Mouse (Mus musculus) embryonic facial prominence, embryonic 12.5 days (tissue): Measurements from ENCODE around the gene Lrrc46. TPM values are rescaled to one million over a fixed set of nuclear protein-coding genes. Genes with fewer than 3 reads are reported as not detected.

Source experiments
- ATAC-seq: fragments of 200-750 bp; cut with Nextera tagmentation; 2 replicates; pipeline ENCODE4 v1.8.0; 2017; ENCODE audit not compliant: insufficient number of reproducible peaks, insufficient read depth, low FRiP score, low TSS enrichment
- H3K27ac ChIP-seq: fragments of 300-500 bp; sonication (generic); 2 replicates; pipeline ENCODE4 v1.5.1; 2016; ENCODE audit warnings: mild to moderate bottlenecking
- H3K27me3 ChIP-seq: fragments of 300-500 bp; sonication (generic); 2 replicates; pipeline ENCODE4 v1.6.1; 2016; ENCODE audit warnings: mild to moderate bottlenecking, moderate library complexity
- H3K36me3 ChIP-seq: fragments of 300-500 bp; sonication (generic); 2 replicates; pipeline ENCODE4 v1.6.1; 2016; ENCODE audit warnings: mild to moderate bottlenecking
- H3K4me1 ChIP-seq: fragments of 300-500 bp; sonication (generic); 2 replicates; pipeline ENCODE4 v1.6.1; 2016
- H3K4me2 ChIP-seq: fragments of 300-500 bp; sonication (generic); replicated peaks from 2 replicates; pipeline ENCODE4 v1.6.1; 2016; ENCODE audit warnings: mild to moderate bottlenecking, moderate library complexity
- H3K4me3 ChIP-seq: fragments of 300-500 bp; sonication (generic); 2 replicates; pipeline ENCODE4 v1.5.1; 2016; ENCODE audit warnings: mild to moderate bottlenecking
- H3K9ac ChIP-seq: fragments of 300-500 bp; sonication (generic); 2 replicates; pipeline ENCODE4 v1.6.1; 2016; ENCODE audit warnings: mild to moderate bottlenecking, moderate library complexity
- H3K9me3 ChIP-seq: fragments of 300-500 bp; sonication (generic); 2 replicates; pipeline ENCODE4 v1.6.1; 2016; ENCODE audit warnings: mild to moderate bottlenecking, moderate library complexity
- WGBS: fragments of 180-500 bp; shearing (Covaris S2); methylation state at CpG from one replicate; pipeline ENCODE4 v1.1.7; 2016; 5-methylcytosine and 5-hydroxymethylcytosine counted together
- polyA plus RNA-seq: library from polyadenylated mRNA; unstranded; fragments of >200 nt; fragmentation: Nextera tagmentation; extraction: Ambion mirVana; gene quantifications from 2 replicates; pipeline ENCODE4 v1.2.1, GENCODE M21; 2016

Lrrc46 gene
- polyA plus RNA-seq, 1 experiment from 2014 or later = 0.87 TPM

DNA sequence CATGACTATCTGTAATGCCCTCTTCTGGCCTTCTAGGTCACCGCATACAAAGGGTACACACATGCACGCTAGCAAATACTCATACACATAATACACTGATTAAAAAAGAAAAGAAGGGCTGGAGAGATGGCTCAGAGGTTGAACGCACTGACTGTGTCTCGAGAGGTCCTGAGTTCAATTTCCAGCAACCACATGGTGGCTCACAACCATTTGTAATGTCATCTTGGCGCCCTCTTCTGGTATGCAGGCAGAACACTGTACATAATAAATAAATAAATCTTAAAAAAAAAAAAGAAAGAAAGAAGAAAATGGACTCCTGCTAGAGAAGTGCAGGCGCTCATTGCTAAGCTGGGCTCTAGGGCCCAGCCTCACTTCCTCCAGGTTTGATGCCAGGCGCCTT lies 4.7 kb upstream of the Lrrc46 start:
- Histone ChIP-seq H3K4me2 (no peak overlapping the region), H3K4me1 (peaks cover 12% of the 10 kb centered on the region), H3K27ac (no peak overlapping the region), H3K4me3 (no peak overlapping the region), H3K9ac (no peak overlapping the region), H3K9me3 (no peaks in the 10 kb centered on the region), H3K27me3 (no peaks in the 10 kb centered on the region), H3K36me3 (peaks cover 32% of the 10 kb centered on the region)
- ATAC-seq = no peak
- WGBS = 80% methylated on average over 7 of the region's 7 CpGs

DNA sequence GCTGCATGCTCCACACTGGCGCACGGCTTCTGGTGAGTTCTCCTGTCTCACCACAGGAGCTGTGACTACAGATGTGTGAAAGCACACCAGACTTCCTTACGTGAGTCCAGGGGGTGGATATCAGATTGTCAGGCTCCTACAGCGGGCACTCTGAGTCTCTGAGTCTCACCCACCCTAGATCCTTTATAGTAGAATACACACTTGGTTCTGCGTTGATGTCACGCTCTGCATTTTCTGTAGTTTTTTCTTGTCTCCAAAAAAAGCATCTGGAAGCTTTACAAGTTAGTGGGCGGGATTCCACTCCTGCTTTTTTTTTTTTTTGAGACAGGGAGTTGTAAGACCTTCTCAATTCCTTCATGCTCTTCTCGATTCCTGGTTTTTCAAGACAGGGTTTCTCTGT lies 3.7 kb upstream of the Lrrc46 start:
- H3K27me3 ChIP-seq = no peaks in the 10 kb centered on the region
- H3K9ac ChIP-seq = no peak overlapping the region
- WGBS = 97% methylated on average over 8 of the region's 8 CpGs
- H3K4me2 ChIP-seq = no peak overlapping the region
- H3K9me3 ChIP-seq = no peaks in the 10 kb centered on the region
- H3K27ac ChIP-seq = no peak overlapping the region
- no peak for ATAC-seq
- no peak overlapping the region for H3K4me3 ChIP-seq
- peaks cover 32% of the 10 kb centered on the region for H3K36me3 ChIP-seq
- H3K4me1 ChIP-seq = peaks cover 7% of the 10 kb centered on the region

- peak overlapping the region; percentile 83 for H3K4me3 ChIP-seq
These were observed 746 bp downstream of the Lrrc46 start for GRCm38 (mm10) chr11:97040301-97041021.

GRCm38 (mm10) chr11:97038881-97039280 lies 2.3 kb downstream of the Lrrc46 start:
- Histone ChIP-seq H3K9me3 (no peaks in the 10 kb centered on the region), H3K4me3 (no peak overlapping the region), H3K36me3 (no peaks in the 10 kb centered on the region), H3K4me2 (no peak overlapping the region), H3K4me1 (peaks cover 7% of the 10 kb centered on the region), H3K9ac (no peak overlapping the region), H3K27me3 (no peaks in the 10 kb centered on the region), H3K27ac (no peak overlapping the region)
- ATAC-seq = no peak
- 69% methylated on average over 7 of the region's 7 CpGs for WGBS

More at GRCm38 (mm10) chr11:97040301-97041021, 746 bp downstream of the Lrrc46 start:
- Histone ChIP-seq H3K9ac (no peak overlapping the region), H3K9me3 (no peaks in the 10 kb centered on the region), H3K4me1 (peaks cover 7% of the 10 kb centered on the region), H3K4me2 (peak overlapping the region; percentile 71), H3K27me3 (no peaks in the 10 kb centered on the region), H3K36me3 (peaks cover 12% of the 10 kb centered on the region), H3K27ac (no peak overlapping the region)
- no peak for ATAC-seq
- WGBS = 49% methylated on average over 12 of the region's 12 CpGs

DNA sequence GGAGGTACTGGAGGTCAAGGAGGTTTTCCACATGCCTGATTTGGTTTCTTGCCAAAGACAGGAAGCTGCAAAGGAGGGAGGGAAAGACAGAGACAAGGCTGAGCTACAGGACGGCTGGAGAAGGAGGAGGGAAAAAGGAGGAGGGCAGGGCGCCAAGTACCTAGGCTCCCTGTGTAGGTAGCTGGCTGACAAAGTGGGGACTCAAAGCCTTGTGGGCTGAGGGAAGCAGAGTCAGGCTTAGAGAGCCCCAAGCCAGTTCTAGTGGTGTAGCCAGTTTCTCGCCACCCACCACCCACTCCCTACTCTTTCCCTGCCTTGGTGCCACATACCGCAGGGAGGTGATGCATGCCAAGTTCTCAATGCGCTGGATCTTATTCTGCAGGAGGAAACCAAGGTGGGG lies 5.1 kb downstream of the Lrrc46 start:
- 73% methylated on average over 5 of the region's 5 CpGs for WGBS
- no peak for ATAC-seq
- H3K36me3 ChIP-seq = peaks cover 4% of the 10 kb centered on the region; the same call in 1 of the 2 replicates

DNA sequence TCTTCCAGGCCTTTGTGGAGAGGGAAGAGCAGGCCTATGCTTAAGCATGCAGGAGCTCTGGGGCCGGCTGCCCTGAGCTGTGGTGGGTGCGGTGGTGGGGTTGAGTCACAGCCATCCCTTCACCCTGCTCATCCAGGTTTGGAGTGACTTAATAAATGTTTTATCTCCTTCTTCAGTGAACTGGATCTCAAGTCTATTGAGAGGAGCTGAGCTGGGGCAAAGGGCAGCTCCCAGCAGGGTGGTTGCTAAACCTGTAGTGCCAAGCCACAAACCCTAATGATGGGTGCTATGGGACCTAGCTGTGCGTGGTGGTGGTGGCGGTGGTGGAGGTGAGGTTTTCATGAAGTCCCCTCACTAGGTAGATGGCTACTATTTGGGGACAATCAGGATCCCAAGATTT lies 7.4 kb downstream of the Lrrc46 start:
- H3K4me1 ChIP-seq = peaks cover 7% of the 10 kb centered on the region
- no peak overlapping the region for H3K27ac ChIP-seq
- 91% methylated on average over 4 of the region's 4 CpGs for WGBS
- no peak for ATAC-seq
- no peak overlapping the region for H3K9ac ChIP-seq
- no peak overlapping the region for H3K4me3 ChIP-seq
- peaks cover 4% of the 10 kb centered on the region; the same call in 1 of the 2 replicates for H3K36me3 ChIP-seq
- H3K27me3 ChIP-seq = no peaks in the 10 kb centered on the region
- H3K4me2 ChIP-seq = no peak overlapping the region
- H3K9me3 ChIP-seq = no peaks in the 10 kb centered on the region

More for the DNA sequence above, 5.1 kb downstream of the Lrrc46 start:
- Histone ChIP-seq H3K9me3 (no peaks in the 10 kb centered on the region), H3K27me3 (no peaks in the 10 kb centered on the region), H3K4me3 (no peak overlapping the region), H3K9ac (no peak overlapping the region), H3K4me2 (no peak overlapping the region), H3K4me1 (no peaks in the 10 kb centered on the region), H3K27ac (no peak overlapping the region)

- H3K27ac ChIP-seq = no peak overlapping the region
- H3K27me3 ChIP-seq = no peaks in the 10 kb centered on the region
- no peak overlapping the region for H3K4me2 ChIP-seq
- peaks cover 4% of the 10 kb centered on the region; the same call in 1 of the 2 replicates for H3K36me3 ChIP-seq
- no peak overlapping the region for H3K4me3 ChIP-seq
- ATAC-seq = no peak
- peak overlapping the region; percentile 7; the same call in 1 of the 2 replicates for H3K9ac ChIP-seq
- 92% methylated on average over 4 of the region's 4 CpGs for WGBS
- H3K4me1 ChIP-seq = peaks cover 7% of the 10 kb centered on the region
- no peaks in the 10 kb centered on the region for H3K9me3 ChIP-seq
These were observed 8.7 kb downstream of the Lrrc46 start for GRCm38 (mm10) chr11:97032499-97032898.

GRCm38 (mm10) chr11:97031977-97032376 lies 9.2 kb downstream of the Lrrc46 start:
- ATAC-seq = no peak
- peaks cover 4% of the 10 kb centered on the region; the same call in 1 of the 2 replicates for H3K36me3 ChIP-seq
- H3K4me1 ChIP-seq = peaks cover 7% of the 10 kb centered on the region
- H3K27me3 ChIP-seq = no peaks in the 10 kb centered on the region
- H3K9me3 ChIP-seq = no peaks in the 10 kb centered on the region
- no peak overlapping the region for H3K4me2 ChIP-seq
- no peak overlapping the region for H3K9ac ChIP-seq
- H3K4me3 ChIP-seq = no peak overlapping the region
- 84% methylated on average over 12 of the region's 12 CpGs for WGBS
- H3K27ac ChIP-seq = no peak overlapping the region

DNA sequence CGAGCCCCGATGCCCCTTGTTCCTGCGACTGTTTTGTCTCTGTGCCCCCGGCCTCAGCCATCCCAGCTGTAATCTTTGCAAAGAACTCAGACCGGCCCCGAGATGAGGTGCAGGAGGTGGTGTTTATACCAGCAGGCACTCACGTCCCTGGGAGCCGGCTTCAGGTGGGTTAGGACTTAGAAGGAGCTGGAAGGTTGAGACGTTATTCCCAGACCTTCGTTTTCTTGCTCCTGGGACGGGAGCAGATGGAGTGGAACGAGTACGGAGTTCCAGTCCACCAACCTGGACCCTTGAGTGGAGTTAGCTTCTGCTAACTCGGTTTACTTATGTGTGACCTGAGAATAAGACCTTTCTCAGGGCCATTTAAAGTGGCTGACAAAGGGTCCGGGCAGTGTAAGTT lies 10.8 kb downstream of the Lrrc46 start:
- Histone ChIP-seq H3K9ac (peak overlapping the region; percentile 66), H3K27me3 (peaks cover under 1% of the 10 kb centered on the region; the same call in 1 of the 2 replicates), H3K36me3 (peaks cover 4% of the 10 kb centered on the region; the same call in 1 of the 2 replicates), H3K4me1 (peaks cover 12% of the 10 kb centered on the region), H3K4me2 (peak overlapping the region; percentile 83), H3K27ac (peak overlapping the region; percentile 83), H3K9me3 (no peaks in the 10 kb centered on the region), H3K4me3 (peak overlapping the region; percentile 61)
- ATAC-seq = no peak
- 19% methylated on average over 15 of the region's 15 CpGs for WGBS

DNA sequence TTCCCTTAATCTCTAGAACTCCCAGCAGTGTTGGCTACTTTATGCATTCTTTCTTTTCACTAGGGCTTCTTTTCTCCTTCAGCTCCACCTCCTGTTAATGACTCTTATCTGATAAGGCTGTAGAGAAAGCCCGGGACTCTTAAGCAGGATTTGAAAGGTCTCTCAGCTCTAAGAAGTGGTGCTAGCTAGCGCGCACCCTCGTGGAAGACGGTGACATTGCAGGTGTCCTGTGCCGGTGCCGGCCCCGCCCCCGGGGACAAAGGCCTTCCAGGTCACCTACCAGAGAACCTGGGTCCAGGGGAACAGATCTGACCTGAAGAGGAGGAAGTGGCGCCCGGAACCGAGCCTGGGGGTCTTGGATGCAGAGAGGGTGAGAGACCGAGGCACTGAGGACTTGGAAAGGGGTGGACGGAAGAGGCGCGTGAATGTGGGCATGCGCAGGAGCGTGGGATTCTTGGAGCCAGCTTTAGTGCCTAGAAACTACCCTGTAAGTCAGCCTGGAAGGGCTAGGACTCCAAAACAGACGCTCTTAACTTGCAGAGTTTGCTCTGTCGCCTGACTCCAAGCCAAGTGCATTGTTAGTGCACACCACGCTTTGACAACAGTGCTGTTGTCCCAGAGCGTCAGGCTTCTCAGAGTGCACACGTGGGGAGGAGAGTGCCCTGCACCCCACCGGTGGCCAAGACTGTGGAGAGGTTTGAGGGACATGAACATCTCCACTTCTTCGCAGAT lies 11.4 kb downstream of the Lrrc46 start, which contains the start of gene Scrn2:
Scrn2 (plus strand) TSS at position 253 of the 732 bp plus-strand sequence.
- 2% methylated on average over 25 of the region's 25 CpGs for WGBS
- Histone ChIP-seq H3K4me3 (peak within 1 kb of the TSS; percentile 61), H3K9ac (peak within 1 kb of the TSS; percentile 66), H3K9me3 (no peaks in the 10 kb centered on the region), H3K36me3 (peaks cover 4% of the 10 kb centered on the region; the same call in 1 of the 2 replicates), H3K27me3 (peaks cover 6% of the 10 kb centered on the region), H3K4me1 (peaks cover 18% of the 10 kb centered on the region), H3K27ac (peak within 1 kb of the TSS; percentile 83), H3K4me2 (peak within 1 kb of the TSS; percentile 83)
- no peak; the same call in 1 of the 2 replicates for ATAC-seq

- peak overlapping the region; percentile 29 for H3K9ac ChIP-seq
- ATAC-seq = peak; percentile 39
- H3K27ac ChIP-seq = peak overlapping the region; percentile 55; the same call in 1 of the 2 replicates
- WGBS = 0% methylated on average over 17 of the region's 17 CpGs
- H3K4me1 ChIP-seq = peaks cover 34% of the 10 kb centered on the region
- no peaks in the 10 kb centered on the region for H3K36me3 ChIP-seq
- peak overlapping the region; percentile 19 for H3K4me3 ChIP-seq
- H3K4me2 ChIP-seq = peak overlapping the region; percentile 47
- H3K27me3 ChIP-seq = peaks cover 46% of the 10 kb centered on the region
- H3K9me3 ChIP-seq = no peaks in the 10 kb centered on the region
These were observed 15.4 kb downstream of the Lrrc46 start for GRCm38 (mm10) chr11:97025721-97026344.
